Mouse (Mus musculus): Measurements from ENCODE around the gene Rae1.

The Rae1 gene

GRCm38 (mm10) chr2:172999630-173000284 lies at the start of gene Rae1:
Gene Rae1, plus strand, starts transcription at chr2:173000117.
- DNase-seq (ENCODE audit: low spot score): peak; percentile 99

GRCm38 (mm10) chr2:172950119-172950676 lies 49.7 kb upstream of the Rae1 start:
- no peak for DNase-seq (ENCODE audit: low spot score)

DNA sequence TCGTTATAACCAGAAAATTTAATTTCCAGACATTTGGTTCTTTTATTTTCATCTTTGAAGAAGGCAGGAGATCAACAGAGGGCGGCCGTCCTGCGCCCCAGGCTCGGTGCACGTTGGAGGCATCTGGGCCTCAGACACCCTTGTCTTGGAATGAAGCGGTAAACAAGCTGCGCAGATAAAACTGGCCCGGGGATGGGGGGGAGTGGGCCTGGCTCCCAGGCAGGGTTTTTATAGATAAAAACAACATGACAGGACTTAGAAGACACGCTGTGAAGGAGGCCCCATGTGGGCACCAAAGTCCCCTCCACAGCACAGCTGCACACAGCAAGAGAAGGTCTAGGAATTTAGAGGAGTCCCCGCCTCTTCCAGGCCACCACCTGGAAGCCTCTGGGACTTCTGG lies 49.2 kb upstream of the Rae1 start:
- no peak for DNase-seq (ENCODE audit: low spot score)

DNA sequence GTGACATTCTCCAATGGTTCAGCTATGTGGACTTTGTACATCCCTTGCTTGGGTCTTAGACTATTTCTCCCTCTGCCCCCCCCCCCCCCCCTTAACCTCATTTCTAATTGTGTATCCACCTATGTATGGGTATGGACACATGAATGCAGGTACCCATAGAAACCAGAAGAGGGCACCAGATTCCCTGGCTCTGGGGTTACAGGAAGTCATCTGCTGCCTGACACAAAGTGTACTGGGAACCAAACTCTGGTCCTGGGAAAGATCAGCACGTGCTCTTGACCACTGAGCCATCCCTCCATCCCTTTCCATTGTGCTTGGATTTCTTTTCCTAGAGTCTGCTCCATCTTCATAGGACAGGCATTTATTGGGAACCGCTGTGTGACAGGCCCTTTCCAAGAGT lies 47.9 kb upstream of the Rae1 start:
- DNase-seq (ENCODE audit: low spot score): no peak

GRCm38 (mm10) chr2:172958579-172958978 lies 41.3 kb upstream of the Rae1 start:
- no peak for DNase-seq (ENCODE audit: low spot score)

GRCm38 (mm10) chr2:172959006-172959768 lies 40.7 kb upstream of the Rae1 start:
- DNase-seq (ENCODE audit: low spot score): no peak

DNA sequence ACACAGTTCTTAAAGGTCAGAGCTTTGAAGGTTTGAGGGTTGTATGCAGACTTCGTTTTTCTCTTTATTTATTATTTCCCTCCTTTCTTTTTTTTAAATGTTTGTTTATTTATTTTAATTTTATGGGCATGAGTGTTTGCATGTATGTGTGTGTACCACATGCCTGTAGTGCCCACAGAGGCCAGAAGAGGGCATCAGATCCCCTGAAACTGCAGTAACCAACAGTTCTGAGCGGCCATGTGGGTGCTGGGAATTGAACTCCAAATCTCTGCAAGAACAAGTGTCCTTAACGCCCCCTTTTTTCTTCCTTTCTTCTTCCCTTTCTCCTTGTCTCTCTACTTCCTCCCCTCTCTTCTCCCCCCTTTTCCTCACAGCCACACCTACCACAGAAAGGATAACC lies 39.6 kb upstream of the Rae1 start:
- DNase-seq (ENCODE audit: low spot score): no peak

GRCm38 (mm10) chr2:172961211-172961610 lies 38.7 kb upstream of the Rae1 start:
- DNase-seq (ENCODE audit: low spot score): no peak

DNA sequence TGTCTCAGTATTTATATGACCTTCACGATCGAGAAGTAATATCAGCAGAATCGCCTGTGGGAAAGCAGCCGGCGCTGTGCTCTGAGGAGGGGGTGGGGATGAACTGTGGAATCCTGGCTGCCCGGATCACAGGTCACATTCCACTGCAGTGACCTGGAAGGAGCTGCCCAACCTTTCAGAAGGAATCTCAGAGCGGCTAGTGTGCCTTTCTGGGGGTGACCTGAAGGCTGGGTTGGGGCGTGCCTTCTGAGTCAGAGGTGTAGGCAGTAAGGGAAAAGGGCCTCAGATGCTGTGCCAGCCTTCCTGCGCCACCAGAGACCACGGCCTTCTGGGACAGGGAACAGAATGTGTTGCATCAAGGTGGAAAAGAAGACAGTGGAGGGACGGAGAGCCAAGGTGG lies 34.7 kb upstream of the Rae1 start:
- peak; percentile 32 for DNase-seq (ENCODE audit: low spot score)

DNA sequence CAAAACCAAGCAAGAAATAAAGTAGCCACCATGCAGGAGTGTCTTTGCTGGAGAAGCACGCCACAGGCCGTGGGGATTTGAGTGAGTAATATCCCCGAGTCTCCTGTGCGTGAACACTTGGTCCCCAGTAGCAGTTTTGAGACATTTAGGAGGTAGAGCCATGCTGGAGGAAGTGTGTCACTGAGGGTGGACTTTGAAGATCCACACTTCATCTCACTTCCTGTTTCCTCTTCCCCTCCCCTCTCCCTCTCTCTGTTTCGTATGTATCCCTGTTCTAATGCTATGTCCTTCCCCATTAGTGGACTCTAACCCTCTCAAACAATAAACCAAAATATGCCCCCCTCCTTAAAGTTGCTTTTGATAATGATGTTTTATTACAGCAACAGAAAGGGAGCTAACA lies 33.4 kb upstream of the Rae1 start:
- no peak for DNase-seq (ENCODE audit: low spot score)

DNA sequence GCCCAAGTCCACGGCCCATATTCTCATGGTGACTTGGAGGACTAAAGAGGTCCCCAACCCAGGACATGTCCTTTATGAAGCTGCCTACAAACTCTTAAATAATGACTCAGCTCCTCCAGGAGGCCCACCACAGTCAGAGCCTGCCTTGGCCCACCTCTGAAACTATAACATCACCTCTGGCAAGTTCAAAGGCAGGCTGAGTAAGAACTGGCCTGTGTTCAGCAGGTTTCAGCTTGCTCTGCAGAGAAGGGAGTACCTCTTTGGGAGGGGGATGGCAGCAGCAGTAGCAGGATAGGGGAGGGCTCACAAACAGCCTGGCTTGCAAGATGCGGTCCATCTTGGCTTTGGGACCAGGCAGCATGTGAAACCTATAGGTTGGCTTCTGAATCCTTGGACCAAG lies 28.1 kb upstream of the Rae1 start:
- no peak for DNase-seq (ENCODE audit: low spot score)

- no peak for DNase-seq (ENCODE audit: low spot score)
These were observed 25.9 kb upstream of the Rae1 start for GRCm38 (mm10) chr2:172973806-172974565.

DNA sequence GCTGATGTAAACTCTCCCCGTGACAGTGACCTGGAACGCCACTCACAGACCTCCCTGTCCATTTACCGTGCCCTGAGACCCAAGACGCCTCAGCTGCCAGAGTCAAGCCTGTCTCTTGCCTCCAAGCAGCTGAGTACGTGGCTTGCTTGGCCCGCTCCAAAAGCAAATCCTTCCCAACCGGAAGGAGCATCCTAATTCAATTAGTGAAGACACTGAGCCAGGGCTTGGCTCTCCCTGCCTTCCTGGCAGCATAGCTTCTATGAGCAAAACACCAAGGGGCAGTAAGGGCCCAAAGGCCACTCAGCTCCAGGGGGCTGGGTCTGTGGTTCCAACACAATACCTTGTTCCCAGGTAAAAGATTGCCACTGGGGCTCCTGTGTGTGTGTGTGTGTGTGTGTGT lies 25.2 kb upstream of the Rae1 start:
- DNase-seq (ENCODE audit: low spot score): no peak

DNA sequence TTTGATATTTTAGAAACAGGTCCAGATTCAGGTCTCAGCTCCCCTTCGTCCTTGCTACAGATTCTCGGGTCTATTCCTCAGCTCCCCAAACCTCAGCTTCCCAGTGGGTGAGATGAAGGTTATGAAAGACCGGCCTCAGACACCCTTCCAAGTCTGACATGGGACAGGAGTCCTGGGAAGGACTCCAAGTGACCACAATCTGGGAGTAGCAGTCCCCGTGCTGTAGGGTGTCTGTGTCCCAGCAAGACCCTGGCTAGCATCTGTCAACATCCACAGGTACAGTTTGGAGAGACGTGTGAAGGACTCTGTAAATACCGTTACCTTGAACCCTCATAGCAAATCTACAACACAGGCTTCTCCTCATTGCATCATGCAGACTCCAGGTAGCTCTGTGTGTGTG lies 24.8 kb upstream of the Rae1 start:
- DNase-seq (ENCODE audit: low spot score): no peak

DNA sequence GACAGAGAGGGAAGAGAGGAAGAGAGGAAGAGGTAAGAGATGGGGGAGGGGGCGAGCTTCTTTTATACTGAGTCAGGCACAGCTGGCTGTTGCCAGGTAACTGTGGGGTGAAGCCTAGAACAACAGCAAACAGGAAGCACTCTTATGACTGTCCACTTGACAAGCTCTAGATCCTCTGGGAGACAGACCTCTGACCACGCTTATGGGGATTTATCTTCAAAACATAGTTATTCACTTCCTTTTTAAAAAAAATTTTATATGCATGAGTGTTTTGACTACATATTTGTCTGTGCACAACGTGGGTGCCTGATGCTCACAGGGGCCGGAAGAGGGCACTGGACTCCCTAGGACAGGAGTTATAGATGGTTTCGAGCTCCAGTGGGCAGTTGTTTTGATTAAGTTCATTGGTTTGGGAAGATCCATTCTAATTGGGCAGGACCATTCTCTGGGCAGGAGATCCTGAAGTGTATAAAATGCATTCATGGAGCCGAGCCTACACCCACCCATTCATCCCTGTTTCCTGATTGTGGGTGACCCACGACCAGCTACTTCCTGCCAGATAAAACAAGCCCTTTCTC lies 23.2 kb upstream of the Rae1 start:
- no peak for DNase-seq (ENCODE audit: low spot score)

GRCm38 (mm10) chr2:172977409-172978130 lies 22.3 kb upstream of the Rae1 start, which contains the start of gene Spo11:
Gene Spo11, plus strand, starts transcription at chr2:172977700.
- no peak for DNase-seq (ENCODE audit: low spot score)

- no peak for DNase-seq (ENCODE audit: low spot score)
These were observed 21.7 kb upstream of the Rae1 start for GRCm38 (mm10) chr2:172978131-172978633.

- DNase-seq (ENCODE audit: low spot score): no peak
These were observed 20.1 kb upstream of the Rae1 start for GRCm38 (mm10) chr2:172979666-172980345.

DNA sequence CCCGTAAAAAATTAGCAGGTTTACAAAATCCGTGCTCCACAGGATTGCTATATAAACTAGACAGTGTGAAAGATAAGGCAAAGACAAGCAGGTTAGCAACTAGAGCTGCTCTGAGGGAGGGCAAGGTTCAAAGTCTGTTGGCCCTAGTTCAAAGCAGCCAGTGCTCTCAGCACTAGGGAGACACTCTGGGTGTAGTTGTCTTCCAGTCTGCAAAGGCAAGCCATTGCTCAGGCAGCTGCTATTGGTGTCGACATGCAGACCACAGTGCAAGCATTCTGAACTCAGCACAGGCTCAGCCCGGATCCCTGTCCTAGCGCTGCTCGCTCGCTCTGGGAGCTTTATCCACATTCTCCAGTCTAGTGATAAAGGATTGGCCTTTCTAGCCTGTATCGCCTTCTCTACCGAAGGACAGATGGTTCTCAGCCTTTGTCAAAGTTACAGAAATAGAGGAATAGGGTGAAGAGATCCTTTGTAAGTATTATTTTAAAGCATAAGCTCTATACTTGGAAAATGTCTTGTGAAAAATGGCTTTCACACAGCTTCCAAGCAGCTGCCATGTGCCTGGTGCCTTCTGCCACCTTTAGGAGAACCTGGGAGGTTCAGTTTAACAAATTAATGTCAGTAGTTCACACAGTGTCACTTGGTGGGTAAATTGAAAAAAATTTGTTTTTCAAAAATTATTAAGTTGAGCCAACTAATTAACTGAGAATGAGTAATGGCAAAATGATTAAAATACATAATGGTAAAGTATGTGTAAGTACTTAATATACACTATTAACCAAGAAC lies 16.9 kb upstream of the Rae1 start:
- DNase-seq (ENCODE audit: low spot score): no peak

GRCm38 (mm10) chr2:172990161-172990560 lies 9.8 kb upstream of the Rae1 start:
- no peak for DNase-seq (ENCODE audit: low spot score)

Data from urinary bladder, postnatal 14 days (tissue).